Mouse (Mus musculus) hindbrain, embryonic 15.5 days (tissue): ENCODE data around the gene Smad3. TPM values are rescaled to one million over a fixed set of nuclear protein-coding genes. Genes with fewer than 3 reads are reported as not detected.

Source experiments
- ATAC-seq: fragments of 200-750 bp; cut with Nextera tagmentation; 2 replicates; pipeline ENCODE4 v1.8.0; 2017; ENCODE audit warnings: low read depth, moderate number of reproducible peaks, moderate TSS enrichment; ENCODE audit not compliant: low FRiP score
- H3K27ac ChIP-seq: fragments of 300-500 bp; sonication (generic); replicated peaks from 2 replicates; pipeline ENCODE4 v1.5.1; 2015; ENCODE audit warnings: mild to moderate bottlenecking, inconsistent platforms
- H3K27me3 ChIP-seq: fragments of 300-500 bp; sonication (generic); 2 replicates; pipeline ENCODE4 v1.6.1; 2015; ENCODE audit warnings: control low read depth, inconsistent platforms
- H3K36me3 ChIP-seq: fragments of 300-500 bp; sonication (generic); 2 replicates; pipeline ENCODE4 v1.6.1; 2015; ENCODE audit warnings: control low read depth, inconsistent platforms
- H3K4me1 ChIP-seq: fragments of 300-500 bp; sonication (generic); replicated peaks from 2 replicates; pipeline ENCODE4 v1.6.1; 2015; ENCODE audit warnings: control low read depth, inconsistent platforms
- H3K4me2 ChIP-seq: fragments of 300-500 bp; sonication (generic); 2 replicates; pipeline ENCODE4 v1.6.1; 2015; ENCODE audit warnings: moderate library complexity, mild to moderate bottlenecking, inconsistent platforms
- H3K4me3 ChIP-seq: fragments of 300-500 bp; sonication (generic); 2 replicates; pipeline ENCODE4 v1.5.1; 2015; ENCODE audit warnings: mild to moderate bottlenecking, inconsistent platforms
- H3K9ac ChIP-seq: fragments of 300-500 bp; sonication (generic); 2 replicates; pipeline ENCODE4 v1.6.1; 2015; ENCODE audit warnings: inconsistent platforms
- H3K9me3 ChIP-seq: fragments of 300-500 bp; sonication (generic); 2 replicates; pipeline ENCODE4 v1.6.1; 2016; ENCODE audit warnings: control low read depth, inconsistent platforms
- WGBS: fragments of 180-500 bp; shearing (Covaris S2); methylation state at CpG from one replicate; pipeline ENCODE4 v1.1.7; 2015; 5-methylcytosine and 5-hydroxymethylcytosine counted together
- polyA plus RNA-seq: library from polyadenylated mRNA; unstranded; fragments of >200 nt; fragmentation: Nextera tagmentation; extraction: Ambion mirVana; gene quantifications from 2 replicates; pipeline ENCODE4 v1.2.1, GENCODE M21; 2015

Gene Smad3
- polyA plus RNA-seq, 1 experiment from 2014 or later: 9.6 TPM

GRCm38 (mm10) chr9:63623895-63624569 lies 133.8 kb downstream of the Smad3 start:
- H3K36me3 ChIP-seq: peaks cover 18% of the 10 kb centered on the region; the same call in 1 of the 2 replicates
- no peak overlapping the region for H3K4me3 ChIP-seq
- H3K9me3 ChIP-seq: no peaks in the 10 kb centered on the region
- H3K9ac ChIP-seq: no peak overlapping the region
- 83% methylated on average over 15 of the region's 15 CpGs for WGBS
- H3K4me1 ChIP-seq: no peaks in the 10 kb centered on the region
- ATAC-seq: no peak
- no peak overlapping the region for H3K4me2 ChIP-seq
- no peaks in the 10 kb centered on the region for H3K27me3 ChIP-seq
- no peak overlapping the region for H3K27ac ChIP-seq

- H3K9me3 ChIP-seq: no peaks in the 10 kb centered on the region
- 99% methylated on average over 2 of the region's 2 CpGs for WGBS
- no peak overlapping the region for H3K27ac ChIP-seq
- peaks cover 29% of the 10 kb centered on the region for H3K36me3 ChIP-seq
- H3K4me3 ChIP-seq: no peak overlapping the region
- H3K9ac ChIP-seq: no peak overlapping the region
- H3K4me1 ChIP-seq: peaks cover 10% of the 10 kb centered on the region
- no peak for ATAC-seq
- no peak overlapping the region for H3K4me2 ChIP-seq
- H3K27me3 ChIP-seq: no peaks in the 10 kb centered on the region
These were observed 139.8 kb downstream of the Smad3 start for GRCm38 (mm10) chr9:63617967-63618366.

- Histone ChIP-seq H3K4me3 (no peak overlapping the region), H3K4me1 (peaks cover 32% of the 10 kb centered on the region), H3K27ac (no peak overlapping the region), H3K27me3 (no peaks in the 10 kb centered on the region), H3K9me3 (no peaks in the 10 kb centered on the region), H3K4me2 (no peak overlapping the region), H3K36me3 (peaks cover 26% of the 10 kb centered on the region), H3K9ac (no peak overlapping the region)
- ATAC-seq: no peak
- 86% methylated on average over 11 of the region's 11 CpGs for WGBS
These were observed 143.5 kb downstream of the Smad3 start for GRCm38 (mm10) chr9:63614018-63614985.

GRCm38 (mm10) chr9:63613569-63613968 lies 144.2 kb downstream of the Smad3 start:
- no peaks in the 10 kb centered on the region for H3K27me3 ChIP-seq
- H3K36me3 ChIP-seq: peaks cover 18% of the 10 kb centered on the region
- WGBS: 31% methylated on average over 1 of the region's 1 CpGs
- 0 out of 2 replicates have a peak, but pooled peaks have one; percentile 8 for ATAC-seq
- no peak overlapping the region for H3K9ac ChIP-seq
- H3K27ac ChIP-seq: no peak overlapping the region
- H3K4me1 ChIP-seq: peaks cover 32% of the 10 kb centered on the region
- no peaks in the 10 kb centered on the region for H3K9me3 ChIP-seq
- H3K4me2 ChIP-seq: 0 out of 2 replicates have a peak overlapping the region, but pooled peaks have one; percentile 11
- H3K4me3 ChIP-seq: no peak overlapping the region

GRCm38 (mm10) chr9:63612565-63613515 lies 145.0 kb downstream of the Smad3 start:
- Histone ChIP-seq H3K9me3 (no peaks in the 10 kb centered on the region), H3K4me3 (no peak overlapping the region), H3K27ac (no peak overlapping the region), H3K4me2 (0 out of 2 replicates have a peak overlapping the region, but pooled peaks have one; percentile 11), H3K9ac (no peak overlapping the region), H3K27me3 (no peaks in the 10 kb centered on the region), H3K36me3 (peaks cover 13% of the 10 kb centered on the region), H3K4me1 (peaks cover 32% of the 10 kb centered on the region)
- ATAC-seq: peak; percentile 78; the same call in 1 of the 2 replicates
- WGBS: 44% methylated on average over 16 of the region's 16 CpGs

- Histone ChIP-seq H3K27ac (no peak overlapping the region), H3K9me3 (no peaks in the 10 kb centered on the region), H3K4me2 (no peak overlapping the region), H3K36me3 (peaks cover 4% of the 10 kb centered on the region; the same call in 1 of the 2 replicates), H3K27me3 (no peaks in the 10 kb centered on the region), H3K4me1 (peaks cover 32% of the 10 kb centered on the region), H3K9ac (no peak overlapping the region), H3K4me3 (no peak overlapping the region)
- 72% methylated on average over 5 of the region's 5 CpGs for WGBS
- ATAC-seq: no peak
These were observed 145.8 kb downstream of the Smad3 start for GRCm38 (mm10) chr9:63611967-63612366.

GRCm38 (mm10) chr9:63610841-63611366 lies 146.9 kb downstream of the Smad3 start:
- ATAC-seq: peak; percentile 54; the same call in 1 of the 2 replicates
- Histone ChIP-seq H3K4me3 (no peak overlapping the region), H3K9ac (peak overlapping the region; percentile 25; the same call in 1 of the 2 replicates), H3K27me3 (no peaks in the 10 kb centered on the region), H3K36me3 (no peaks in the 10 kb centered on the region), H3K9me3 (no peaks in the 10 kb centered on the region), H3K27ac (peak overlapping the region; percentile 30), H3K4me1 (peaks cover 32% of the 10 kb centered on the region), H3K4me2 (peak overlapping the region; percentile 26; the same call in 1 of the 2 replicates)
- WGBS: 17% methylated on average over 13 of the region's 13 CpGs

GRCm38 (mm10) chr9:63610231-63610630 lies 147.6 kb downstream of the Smad3 start:
- no peak for ATAC-seq
- Histone ChIP-seq H3K9ac (no peak overlapping the region), H3K4me1 (peaks cover 32% of the 10 kb centered on the region), H3K4me2 (no peak overlapping the region), H3K9me3 (no peaks in the 10 kb centered on the region), H3K27me3 (no peaks in the 10 kb centered on the region), H3K27ac (no peak overlapping the region), H3K36me3 (no peaks in the 10 kb centered on the region), H3K4me3 (no peak overlapping the region)
- WGBS: 85% methylated on average over 6 of the region's 6 CpGs

- Histone ChIP-seq H3K9ac (no peak overlapping the region), H3K4me2 (no peak overlapping the region), H3K9me3 (no peaks in the 10 kb centered on the region), H3K27me3 (no peaks in the 10 kb centered on the region), H3K4me3 (no peak overlapping the region), H3K27ac (no peak overlapping the region), H3K36me3 (no peaks in the 10 kb centered on the region), H3K4me1 (peaks cover 32% of the 10 kb centered on the region)
- WGBS: 94% methylated on average over 2 of the region's 2 CpGs
- ATAC-seq: no peak
These were observed 148.0 kb downstream of the Smad3 start for GRCm38 (mm10) chr9:63609776-63610175.

GRCm38 (mm10) chr9:63609246-63609645 lies 148.5 kb downstream of the Smad3 start:
- ATAC-seq: no peak
- no peaks in the 10 kb centered on the region for H3K9me3 ChIP-seq
- H3K4me3 ChIP-seq: no peak overlapping the region
- no peak overlapping the region for H3K4me2 ChIP-seq
- peaks cover 32% of the 10 kb centered on the region for H3K4me1 ChIP-seq
- H3K36me3 ChIP-seq: no peaks in the 10 kb centered on the region
- H3K27me3 ChIP-seq: no peaks in the 10 kb centered on the region
- H3K9ac ChIP-seq: no peak overlapping the region
- H3K27ac ChIP-seq: no peak overlapping the region
- WGBS: 69% methylated on average over 8 of the region's 8 CpGs

GRCm38 (mm10) chr9:63608006-63608405 lies 149.8 kb downstream of the Smad3 start:
- Histone ChIP-seq H3K27me3 (no peaks in the 10 kb centered on the region), H3K4me3 (no peak overlapping the region), H3K27ac (no peak overlapping the region), H3K4me1 (peaks cover 36% of the 10 kb centered on the region), H3K4me2 (no peak overlapping the region), H3K36me3 (no peaks in the 10 kb centered on the region), H3K9ac (no peak overlapping the region), H3K9me3 (no peaks in the 10 kb centered on the region)
- ATAC-seq: no peak
- 74% methylated on average over 6 of the region's 6 CpGs for WGBS
